ENCODE assay signal across 29 mouse cellular contexts in genomic region chr12:11066865-11067264, GRCm38 (mm10).
DNase-seq lines count a peak whose midpoint lies in the region; ATAC-seq and TF ChIP-seq lines count a peak whose summit lies in the region.
"Had no signal": no experiment of that assay in that cellular context is flagged by ENCODE, and none has a peak within 500 bp of the region (broad histone marks: within the 10 kb centered on the region; RNA-seq: fewer than 3 reads in every experiment).

No protein-coding gene starts in this region.

- no peaks in the 10 kb centered on the region for H3K36me3 ChIP-seq in hindbrain, embryonic 12.5 days
- no peaks in the 10 kb centered on the region for H3K36me3 ChIP-seq in hindbrain, embryonic 13.5 days
- no peaks in the 10 kb centered on the region for H3K36me3 ChIP-seq in midbrain, embryonic 16.5 days (ENCODE audit: control insufficient read depth, insufficient read depth, low read length)
- H3K36me3 ChIP-seq in midbrain, embryonic 10.5 days: no peaks in the 10 kb centered on the region
- H3K36me3 ChIP-seq in forebrain, embryonic 12.5 days (replicated peaks): no peaks in the 10 kb centered on the region
- H3K36me3 ChIP-seq in forebrain, postnatal 0 days (ENCODE audit: insufficient read depth): no peaks in the 10 kb centered on the region
- H3K36me3 ChIP-seq: embryonic facial prominence, embryonic 13.5 days; limb, embryonic 12.5 days; liver, embryonic 15.5 days; neural tube, embryonic 12.5 days had no signal

- no peak for TF ChIP-seq CTCF in forebrain, postnatal 0 days (IDR thresholded peaks at IDR 0.05; ENCODE audit: low read depth)

- WGBS in hindbrain, embryonic 12.5 days: 47% methylated on average over 2 of the region's 2 CpGs
- 32% methylated on average over 2 of the region's 2 CpGs for WGBS in hindbrain, embryonic 13.5 days
- WGBS in midbrain, embryonic 16.5 days: 20% methylated on average over 2 of the region's 2 CpGs
- 81% methylated on average over 2 of the region's 2 CpGs for WGBS in midbrain, embryonic 10.5 days
- WGBS in forebrain, embryonic 12.5 days: 46% methylated on average over 2 of the region's 2 CpGs
- WGBS in forebrain, postnatal 0 days: 26% methylated on average over 2 of the region's 2 CpGs

- no peak overlapping the region for H3K9ac ChIP-seq in hindbrain, embryonic 12.5 days
- no peak overlapping the region for H3K9ac ChIP-seq in hindbrain, embryonic 13.5 days
- no peak overlapping the region for H3K9ac ChIP-seq in midbrain, embryonic 16.5 days (ENCODE audit: low read depth, low read length)
- no peak overlapping the region for H3K9ac ChIP-seq in forebrain, embryonic 12.5 days
- H3K9ac ChIP-seq in forebrain, postnatal 0 days: no peak overlapping the region
- H3K9ac ChIP-seq: embryonic facial prominence, embryonic 13.5 days; limb, embryonic 12.5 days; liver, embryonic 15.5 days; neural tube, embryonic 12.5 days had no signal

- no peaks in the 10 kb centered on the region for H3K27me3 ChIP-seq in hindbrain, embryonic 12.5 days
- no peaks in the 10 kb centered on the region for H3K27me3 ChIP-seq in hindbrain, embryonic 13.5 days
- H3K27me3 ChIP-seq in midbrain, embryonic 16.5 days (ENCODE audit: control insufficient read depth, insufficient read depth, low read depth, low read length): no peaks in the 10 kb centered on the region
- H3K27me3 ChIP-seq in midbrain, embryonic 10.5 days (ENCODE audit: low read depth, poor library complexity, severe bottlenecking): no peaks in the 10 kb centered on the region
- no peaks in the 10 kb centered on the region for H3K27me3 ChIP-seq in forebrain, embryonic 12.5 days
- no peaks in the 10 kb centered on the region for H3K27me3 ChIP-seq in forebrain, postnatal 0 days (ENCODE audit: insufficient read depth, low read length)
- H3K27me3 ChIP-seq: embryonic facial prominence, embryonic 13.5 days; limb, embryonic 12.5 days; liver, embryonic 15.5 days; neural tube, embryonic 12.5 days had no signal

- no peak overlapping the region for H3K4me3 ChIP-seq in hindbrain, embryonic 12.5 days
- H3K4me3 ChIP-seq in hindbrain, embryonic 13.5 days: no peak overlapping the region
- H3K4me3 ChIP-seq in midbrain, embryonic 16.5 days (ENCODE audit: low read depth, low read length): no peak overlapping the region
- H3K4me3 ChIP-seq in midbrain, embryonic 10.5 days: no peak overlapping the region
- no peak overlapping the region for H3K4me3 ChIP-seq in forebrain, embryonic 12.5 days (replicated peaks)
- H3K4me3 ChIP-seq in forebrain, postnatal 0 days (ENCODE audit: low read depth, low read length): no peak overlapping the region
- H3K4me3 ChIP-seq: embryonic facial prominence, embryonic 13.5 days; left cerebral cortex, adult 2 months; limb, embryonic 12.5 days; liver, embryonic 15.5 days; myocyte; neural tube, embryonic 12.5 days had no signal

- no peak overlapping the region for H3K4me2 ChIP-seq in hindbrain, embryonic 12.5 days (replicated peaks)
- H3K4me2 ChIP-seq in hindbrain, embryonic 13.5 days: no peak overlapping the region
- H3K4me2 ChIP-seq in midbrain, embryonic 16.5 days (ENCODE audit: low read length): no peak overlapping the region
- H3K4me2 ChIP-seq in forebrain, embryonic 12.5 days: no peak overlapping the region
- H3K4me2 ChIP-seq in forebrain, postnatal 0 days (ENCODE audit: low read depth): no peak overlapping the region
- H3K4me2 ChIP-seq: embryonic facial prominence, embryonic 13.5 days; heart, embryonic 11.5 days; limb, embryonic 12.5 days; liver, embryonic 15.5 days; neural tube, embryonic 12.5 days had no signal

- DNase-seq in midbrain, embryonic 10.5 days (ENCODE audit: low spot score): no peak
- DNase-seq in forebrain, postnatal 0 days: peak; percentile 15
- DNase-seq in yolk sac, embryonic 10.5 days (ENCODE audit: low spot score): no peak
- no peak for DNase-seq in right cerebral cortex, postnatal 36 days (ENCODE audit: low spot score in 2 of 2)
- DNase-seq: adrenal gland, adult 8-10 months; B cell, adult 2 months; cerebellum, adult 11 months; cerebellum, postnatal 10 days; gastrocnemius, postnatal 25 days; heart, adult 18-20 months; heart, postnatal 4 days; kidney, adult 9 months; kidney, postnatal 10 days; lung, postnatal 36 days; right cerebral cortex, adult 18-20 months; right cerebral cortex, postnatal 4 days; thymus, postnatal 4 days had no signal

- H3K4me1 ChIP-seq in hindbrain, embryonic 12.5 days: no peaks in the 10 kb centered on the region
- no peaks in the 10 kb centered on the region for H3K4me1 ChIP-seq in hindbrain, embryonic 13.5 days (replicated peaks)
- H3K4me1 ChIP-seq in midbrain, embryonic 16.5 days (ENCODE audit: control insufficient read depth, insufficient read depth, low read length): no peaks in the 10 kb centered on the region
- peaks cover 1% of the 10 kb centered on the region for H3K4me1 ChIP-seq in midbrain, embryonic 10.5 days
- H3K4me1 ChIP-seq in forebrain, embryonic 12.5 days: no peaks in the 10 kb centered on the region
- H3K4me1 ChIP-seq in forebrain, postnatal 0 days (ENCODE audit: insufficient read depth): no peaks in the 10 kb centered on the region
- H3K4me1 ChIP-seq: embryonic facial prominence, embryonic 13.5 days; limb, embryonic 12.5 days; liver, embryonic 15.5 days; neural tube, embryonic 12.5 days had no signal

- H3K27ac ChIP-seq in hindbrain, embryonic 12.5 days: no peak overlapping the region
- no peak overlapping the region for H3K27ac ChIP-seq in hindbrain, embryonic 13.5 days
- no peak overlapping the region for H3K27ac ChIP-seq in midbrain, embryonic 16.5 days (ENCODE audit: low read length)
- H3K27ac ChIP-seq in midbrain, embryonic 10.5 days (replicated peaks): no peak overlapping the region
- no peak overlapping the region for H3K27ac ChIP-seq in forebrain, embryonic 12.5 days
- no peak overlapping the region for H3K27ac ChIP-seq in forebrain, postnatal 0 days (ENCODE audit: low read depth, low read length)
- H3K27ac ChIP-seq: embryonic facial prominence, embryonic 13.5 days; left cerebral cortex, adult 2 months; limb, embryonic 12.5 days; liver, embryonic 15.5 days; neural tube, embryonic 12.5 days had no signal

- ATAC-seq in hindbrain, embryonic 12.5 days (ENCODE audit: low FRiP score): peak; percentile 43; the same call in 1 of the 2 replicates
- no peak for ATAC-seq in hindbrain, embryonic 13.5 days (ENCODE audit: low FRiP score)
- 0 out of 2 replicates have a peak, but pooled peaks have one; percentile 28 for ATAC-seq in midbrain, embryonic 16.5 days
- ATAC-seq in forebrain, embryonic 12.5 days (ENCODE audit: low FRiP score): peak; percentile 39; the same call in 1 of the 2 replicates
- peak; percentile 75 for ATAC-seq in forebrain, postnatal 0 days
- ATAC-seq: intestine, postnatal 0 days had no signal

- H3K9me3 ChIP-seq in hindbrain, embryonic 12.5 days (replicated peaks): no peaks in the 10 kb centered on the region
- H3K9me3 ChIP-seq in hindbrain, embryonic 13.5 days: no peaks in the 10 kb centered on the region
- no peaks in the 10 kb centered on the region for H3K9me3 ChIP-seq in midbrain, embryonic 16.5 days (replicated peaks; ENCODE audit: control insufficient read depth, low read length, poor library complexity, severe bottlenecking)
- no peaks in the 10 kb centered on the region for H3K9me3 ChIP-seq in midbrain, embryonic 10.5 days (replicated peaks)
- no peaks in the 10 kb centered on the region for H3K9me3 ChIP-seq in forebrain, embryonic 12.5 days
- no peaks in the 10 kb centered on the region for H3K9me3 ChIP-seq in forebrain, postnatal 0 days (ENCODE audit: low read length)
- H3K9me3 ChIP-seq: embryonic facial prominence, embryonic 13.5 days; limb, embryonic 12.5 days; liver, embryonic 15.5 days; neural tube, embryonic 12.5 days had no signal
